Mouse (Mus musculus): ENCODE results near the gene Cdc42bpa. TPM values are rescaled to one million over a fixed set of nuclear protein-coding genes. Genes with fewer than 3 reads are reported as not detected.

Gene Cdc42bpa
- polyA plus RNA-seq, 1 experiment from 2014 or later: 29.5 TPM

DNA sequence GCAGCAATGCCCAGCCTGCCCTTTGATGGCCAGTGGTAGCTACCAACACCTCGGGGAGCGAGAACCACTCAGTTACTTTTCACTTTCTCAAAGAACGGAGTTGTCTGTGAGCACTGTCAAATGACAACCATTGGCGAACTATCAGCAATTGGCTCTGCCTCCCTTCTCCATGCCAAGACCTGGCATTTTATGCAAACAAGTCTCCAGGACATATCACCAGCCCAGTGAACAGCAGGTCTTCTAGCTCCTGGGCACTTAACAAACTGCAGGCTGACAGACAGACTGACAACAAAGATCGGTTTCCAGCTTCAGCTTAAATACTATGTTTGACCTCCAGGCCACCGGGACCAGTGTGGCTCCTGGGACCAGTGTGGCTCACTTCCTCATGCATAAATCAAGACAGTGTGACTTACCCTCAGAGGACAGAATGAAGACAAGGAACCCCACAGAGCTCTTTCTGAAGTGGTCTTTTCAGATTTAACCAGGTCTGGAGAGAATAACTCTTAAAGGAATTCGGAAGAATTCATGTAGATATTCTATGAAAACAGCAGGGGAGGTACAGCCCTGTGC lies 231.5 kb downstream of the Cdc42bpa start:
- H3K4me1 ChIP-seq (ENCODE audit: control insufficient read depth, insufficient read depth, low read length): peaks cover 6% of the 10 kb centered on the region
- no peak overlapping the region for H3K27ac ChIP-seq (replicated peaks; ENCODE audit: low read depth, low read length)
- ATAC-seq (ENCODE audit: low FRiP score, low TSS enrichment) (no peak), DNase-seq (no peak)
- no peak overlapping the region for H3K9ac ChIP-seq (replicated peaks; ENCODE audit: low read length)
- no peaks in the 10 kb centered on the region for H3K36me3 ChIP-seq (ENCODE audit: control insufficient read depth, insufficient read depth, low read length)
- WGBS: 66% methylated on average over 7 of the region's 7 CpGs
- no peak overlapping the region for H3K4me2 ChIP-seq (ENCODE audit: low read length)
- H3K27me3 ChIP-seq (ENCODE audit: control insufficient read depth, insufficient read depth, low read length): peaks cover 2% of the 10 kb centered on the region; the same call in 1 of the 2 replicates
- H3K4me3 ChIP-seq (replicated peaks; ENCODE audit: low read depth, low read length): no peak overlapping the region
- H3K9me3 ChIP-seq (ENCODE audit: control insufficient read depth, low read length): no peaks in the 10 kb centered on the region

DNA sequence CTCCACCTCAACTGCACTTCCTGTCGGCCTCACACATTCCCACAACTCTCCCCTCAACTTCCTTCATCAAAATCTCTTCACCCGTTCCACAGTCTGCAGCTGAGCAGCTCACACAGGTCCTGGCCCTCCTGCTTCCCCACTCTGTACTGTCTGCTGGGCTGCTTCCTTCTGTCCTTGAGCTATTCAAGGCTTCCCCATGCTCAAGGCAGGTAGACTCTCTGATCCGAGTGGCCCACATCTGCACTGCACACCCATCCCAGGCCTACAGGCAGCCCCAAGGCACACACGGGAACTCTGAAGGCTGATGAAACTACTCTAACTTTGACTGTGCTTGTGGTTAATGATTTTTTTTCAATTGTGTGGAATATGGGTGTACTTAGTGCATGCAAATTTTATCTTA lies 232.6 kb downstream of the Cdc42bpa start:
- Histone ChIP-seq H3K36me3 (ENCODE audit: control insufficient read depth, insufficient read depth, low read length) (no peaks in the 10 kb centered on the region), H3K9me3 (ENCODE audit: control insufficient read depth, low read length) (no peaks in the 10 kb centered on the region), H3K27ac (replicated peaks; ENCODE audit: low read depth, low read length) (no peak overlapping the region), H3K4me2 (ENCODE audit: low read length) (no peak overlapping the region), H3K4me1 (ENCODE audit: control insufficient read depth, insufficient read depth, low read length) (peaks cover 6% of the 10 kb centered on the region), H3K4me3 (replicated peaks; ENCODE audit: low read depth, low read length) (no peak overlapping the region), H3K9ac (replicated peaks; ENCODE audit: low read length) (no peak overlapping the region), H3K27me3 (ENCODE audit: control insufficient read depth, insufficient read depth, low read length) (peaks cover 2% of the 10 kb centered on the region; the same call in 1 of the 2 replicates)
- no peak for DNase-seq
- WGBS: 53% methylated on average over 4 of the region's 4 CpGs
- no peak for ATAC-seq (ENCODE audit: low FRiP score, low TSS enrichment)

DNA sequence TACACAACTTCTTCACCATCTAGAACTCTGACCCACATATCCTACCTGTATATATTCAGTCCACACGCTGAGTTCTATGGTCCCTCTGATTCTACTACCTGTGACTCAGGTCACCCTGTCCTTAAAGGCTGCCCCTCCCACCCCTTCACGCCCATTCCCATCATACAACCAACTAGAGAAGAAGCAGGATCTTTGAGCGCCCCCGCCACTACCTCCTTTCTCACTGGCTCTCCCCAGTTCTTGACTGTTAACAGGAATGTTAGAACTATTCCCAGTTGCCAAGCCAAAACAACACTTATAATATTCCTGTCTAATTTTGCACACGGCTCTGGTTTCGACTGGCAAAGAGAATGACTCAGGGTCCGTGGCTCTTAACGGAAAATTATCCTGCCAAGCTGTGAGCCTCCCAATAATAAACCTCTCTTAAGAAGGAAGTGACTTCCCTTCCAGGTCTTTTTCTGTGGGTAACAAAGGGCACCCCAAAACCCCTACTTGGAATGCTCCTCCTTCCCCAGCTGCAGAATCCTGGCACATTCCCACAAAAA lies 233.2 kb downstream of the Cdc42bpa start:
- H3K4me2 ChIP-seq (ENCODE audit: low read length): no peak overlapping the region
- H3K4me3 ChIP-seq (replicated peaks; ENCODE audit: low read depth, low read length): no peak overlapping the region
- H3K9me3 ChIP-seq (ENCODE audit: control insufficient read depth, low read length): no peaks in the 10 kb centered on the region
- ATAC-seq (ENCODE audit: low FRiP score, low TSS enrichment) (no peak), DNase-seq (no peak)
- no peak overlapping the region for H3K9ac ChIP-seq (replicated peaks; ENCODE audit: low read length)
- no peak overlapping the region for H3K27ac ChIP-seq (replicated peaks; ENCODE audit: low read depth, low read length)
- WGBS: 84% methylated on average over 8 of the region's 8 CpGs
- H3K27me3 ChIP-seq (ENCODE audit: control insufficient read depth, insufficient read depth, low read length): peaks cover 2% of the 10 kb centered on the region; the same call in 1 of the 2 replicates
- no peaks in the 10 kb centered on the region for H3K36me3 ChIP-seq (ENCODE audit: control insufficient read depth, insufficient read depth, low read length)
- peaks cover 6% of the 10 kb centered on the region for H3K4me1 ChIP-seq (ENCODE audit: control insufficient read depth, insufficient read depth, low read length)

DNA sequence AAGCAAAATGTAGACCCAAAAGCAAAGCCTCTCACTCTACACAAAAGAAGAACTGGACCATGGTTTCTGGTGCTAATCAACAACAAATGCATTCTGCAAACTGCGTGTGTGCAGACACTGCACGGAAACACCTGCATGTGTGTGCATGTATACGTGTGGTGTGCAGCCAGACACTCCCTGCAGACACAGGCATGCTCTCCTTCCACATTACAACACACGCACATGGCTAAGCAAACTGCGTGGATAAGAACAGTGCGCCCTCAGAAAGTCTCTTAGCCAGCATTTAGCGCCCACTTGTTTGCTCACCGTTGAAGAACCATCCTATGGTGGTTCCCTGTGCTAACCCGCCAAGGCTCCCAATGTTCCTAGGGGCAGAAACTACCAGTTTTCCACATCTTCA lies 233.8 kb downstream of the Cdc42bpa start:
- Histone ChIP-seq H3K9me3 (ENCODE audit: control insufficient read depth, low read length) (no peaks in the 10 kb centered on the region), H3K36me3 (ENCODE audit: control insufficient read depth, insufficient read depth, low read length) (no peaks in the 10 kb centered on the region), H3K27me3 (ENCODE audit: control insufficient read depth, insufficient read depth, low read length) (peaks cover 2% of the 10 kb centered on the region; the same call in 1 of the 2 replicates), H3K4me1 (ENCODE audit: control insufficient read depth, insufficient read depth, low read length) (peaks cover 6% of the 10 kb centered on the region), H3K4me2 (ENCODE audit: low read length) (no peak overlapping the region), H3K27ac (replicated peaks; ENCODE audit: low read depth, low read length) (no peak overlapping the region), H3K4me3 (replicated peaks; ENCODE audit: low read depth, low read length) (no peak overlapping the region), H3K9ac (replicated peaks; ENCODE audit: low read length) (no peak overlapping the region)
- WGBS: 92% methylated on average over 9 of the region's 9 CpGs
- ATAC-seq (ENCODE audit: low FRiP score, low TSS enrichment) (no peak), DNase-seq (no peak)

DNA sequence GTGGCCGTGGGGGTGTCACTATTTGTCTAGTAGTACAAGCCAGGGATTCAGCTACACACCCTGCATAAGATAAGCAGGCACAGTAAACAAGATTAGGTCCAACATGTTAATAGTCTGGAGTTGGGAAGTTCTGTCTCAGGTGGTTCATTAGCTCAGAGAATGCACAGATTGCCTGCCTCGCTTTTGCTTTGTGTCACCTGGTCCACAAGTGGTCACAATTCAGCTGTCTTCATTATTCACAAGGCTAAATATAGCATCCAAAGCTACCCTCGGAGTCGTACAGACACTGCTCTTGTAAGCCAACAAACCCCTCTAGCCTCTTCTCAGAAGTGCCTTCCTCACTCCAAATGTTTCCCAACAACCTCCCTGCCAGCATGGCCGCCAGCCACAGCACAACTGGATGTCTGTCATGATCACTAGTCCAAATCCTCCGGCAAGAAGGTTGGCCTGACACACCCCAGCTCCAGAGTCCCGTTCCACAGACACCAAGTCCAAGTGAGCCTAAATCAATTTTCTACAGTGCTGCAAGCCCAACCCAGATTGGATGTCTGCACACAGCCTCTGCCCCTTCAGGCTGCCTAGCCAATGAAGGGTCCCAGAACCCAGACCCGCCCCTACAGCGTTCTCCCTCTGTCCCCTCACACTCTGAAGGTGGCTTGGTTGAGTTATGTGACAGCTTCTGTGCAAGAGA lies 234.7 kb downstream of the Cdc42bpa start:
- ATAC-seq (ENCODE audit: low FRiP score, low TSS enrichment) (no peak), DNase-seq (peak; percentile 13)
- Histone ChIP-seq H3K27ac (replicated peaks; ENCODE audit: low read depth, low read length) (no peak overlapping the region), H3K9ac (replicated peaks; ENCODE audit: low read length) (peak overlapping the region; percentile 36; the same call in 1 of the 2 replicates), H3K36me3 (ENCODE audit: control insufficient read depth, insufficient read depth, low read length) (no peaks in the 10 kb centered on the region), H3K27me3 (ENCODE audit: control insufficient read depth, insufficient read depth, low read length) (peaks cover 2% of the 10 kb centered on the region; the same call in 1 of the 2 replicates), H3K4me2 (ENCODE audit: low read length) (peak overlapping the region; percentile 94), H3K9me3 (ENCODE audit: control insufficient read depth, low read length) (no peaks in the 10 kb centered on the region), H3K4me3 (replicated peaks; ENCODE audit: low read depth, low read length) (peak overlapping the region; percentile 58), H3K4me1 (ENCODE audit: control insufficient read depth, insufficient read depth, low read length) (peaks cover 6% of the 10 kb centered on the region)
- WGBS: 28% methylated on average over 9 of the region's 9 CpGs

DNA sequence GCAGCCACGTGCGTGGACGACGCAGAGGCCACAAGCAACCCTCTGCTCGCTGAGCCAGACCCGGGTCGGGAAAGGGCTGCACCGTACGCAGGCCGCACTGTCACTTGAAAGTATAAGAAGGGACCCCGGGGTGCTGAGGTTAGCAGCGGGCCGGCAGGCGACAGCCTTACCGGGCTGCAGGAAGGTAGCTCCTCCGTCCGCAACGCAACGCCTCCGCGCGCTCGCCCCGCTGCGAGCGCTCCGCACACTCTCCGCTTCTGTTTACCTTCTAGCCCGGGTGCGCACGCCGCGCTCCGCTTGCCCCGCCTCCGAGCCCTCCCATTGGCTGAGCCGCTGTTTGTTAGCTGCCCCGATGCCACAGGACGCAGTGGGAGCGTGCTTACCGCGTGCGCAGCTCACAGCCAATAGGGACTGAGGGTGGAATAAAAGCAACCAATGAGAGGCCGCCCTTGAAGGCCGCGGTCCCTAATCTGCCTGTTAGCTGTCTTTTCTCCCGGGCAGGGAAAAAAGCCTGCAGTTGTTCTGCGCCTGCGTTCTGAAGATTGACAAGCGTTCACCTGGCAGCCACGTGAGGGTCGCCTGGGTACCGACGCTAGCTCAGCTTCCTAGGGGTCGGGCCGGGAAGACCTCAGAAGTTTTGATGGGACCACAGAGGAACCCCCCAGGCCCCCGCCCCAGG lies 235.6 kb downstream of the Cdc42bpa start:
- Histone ChIP-seq H3K36me3 (ENCODE audit: control insufficient read depth, insufficient read depth, low read length) (no peaks in the 10 kb centered on the region), H3K4me1 (ENCODE audit: control insufficient read depth, insufficient read depth, low read length) (peaks cover 6% of the 10 kb centered on the region), H3K9ac (replicated peaks; ENCODE audit: low read length) (peak overlapping the region; percentile 36; the same call in 1 of the 2 replicates), H3K4me3 (replicated peaks; ENCODE audit: low read depth, low read length) (peak overlapping the region; percentile 58), H3K4me2 (ENCODE audit: low read length) (peak overlapping the region; percentile 94), H3K27me3 (ENCODE audit: control insufficient read depth, insufficient read depth, low read length) (peaks cover 2% of the 10 kb centered on the region; the same call in 1 of the 2 replicates), H3K27ac (replicated peaks; ENCODE audit: low read depth, low read length) (no peak overlapping the region), H3K9me3 (ENCODE audit: control insufficient read depth, low read length) (no peaks in the 10 kb centered on the region)
- ATAC-seq (ENCODE audit: low FRiP score, low TSS enrichment): peak; percentile 100
- peak; percentile 98 for DNase-seq
- under 1% methylated on average over 57 of the region's 57 CpGs for WGBS

DNA sequence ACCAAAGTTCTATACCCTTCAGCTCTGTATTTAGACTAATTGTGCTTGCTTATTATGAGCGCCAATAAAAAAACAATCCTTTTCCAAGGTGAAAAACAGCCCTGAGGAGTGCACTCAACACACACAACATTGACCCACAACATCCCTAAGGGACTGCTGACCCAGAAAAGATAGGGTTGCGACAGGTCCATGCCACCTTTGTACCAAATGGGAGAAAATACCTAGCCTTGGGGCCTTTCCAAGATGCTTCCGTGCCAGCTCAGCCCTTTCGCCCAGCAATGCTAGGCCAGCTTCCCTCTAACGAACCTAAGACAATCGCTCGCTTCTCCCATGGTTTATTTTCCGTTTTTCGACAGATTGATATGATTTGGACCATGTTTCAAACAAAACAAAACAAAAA lies 236.2 kb downstream of the Cdc42bpa start:
- Histone ChIP-seq H3K9me3 (ENCODE audit: control insufficient read depth, low read length) (no peaks in the 10 kb centered on the region), H3K27me3 (ENCODE audit: control insufficient read depth, insufficient read depth, low read length) (peaks cover 2% of the 10 kb centered on the region; the same call in 1 of the 2 replicates), H3K4me2 (ENCODE audit: low read length) (peak overlapping the region; percentile 94), H3K36me3 (ENCODE audit: control insufficient read depth, insufficient read depth, low read length) (no peaks in the 10 kb centered on the region), H3K4me1 (ENCODE audit: control insufficient read depth, insufficient read depth, low read length) (peaks cover 6% of the 10 kb centered on the region), H3K27ac (replicated peaks; ENCODE audit: low read depth, low read length) (no peak overlapping the region), H3K4me3 (replicated peaks; ENCODE audit: low read depth, low read length) (peak overlapping the region; percentile 58), H3K9ac (replicated peaks; ENCODE audit: low read length) (no peak overlapping the region)
- WGBS: 92% methylated on average over 9 of the region's 9 CpGs
- ATAC-seq (ENCODE audit: low FRiP score, low TSS enrichment) (no peak), DNase-seq (no peak)

DNA sequence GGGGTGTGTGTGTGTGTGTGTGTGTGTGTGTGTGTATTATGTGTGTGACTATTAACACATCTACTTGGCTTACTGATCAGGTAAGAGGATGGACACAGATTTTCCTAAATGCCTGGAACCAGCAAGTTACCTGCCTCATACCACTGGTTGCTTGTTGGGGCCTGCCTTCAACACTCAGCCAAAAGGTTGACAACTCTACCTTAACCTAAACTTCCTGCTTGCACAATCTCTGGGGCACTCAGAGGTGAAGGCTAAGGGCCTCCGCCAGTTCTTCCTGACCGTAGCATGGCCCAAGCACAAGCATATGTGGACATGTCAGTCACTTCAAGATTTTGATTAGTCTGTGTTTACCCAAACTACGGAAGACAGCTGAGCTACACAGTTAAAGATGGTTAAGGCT lies 237.7 kb downstream of the Cdc42bpa start:
- H3K4me1 ChIP-seq (ENCODE audit: control insufficient read depth, insufficient read depth, low read length): peaks cover 6% of the 10 kb centered on the region
- H3K9me3 ChIP-seq (ENCODE audit: control insufficient read depth, low read length): no peaks in the 10 kb centered on the region
- H3K9ac ChIP-seq (replicated peaks; ENCODE audit: low read length): no peak overlapping the region
- no peak overlapping the region for H3K4me3 ChIP-seq (replicated peaks; ENCODE audit: low read depth, low read length)
- 92% methylated on average over 3 of the region's 3 CpGs for WGBS
- peaks cover 2% of the 10 kb centered on the region; the same call in 1 of the 2 replicates for H3K27me3 ChIP-seq (ENCODE audit: control insufficient read depth, insufficient read depth, low read length)
- H3K27ac ChIP-seq (replicated peaks; ENCODE audit: low read depth, low read length): no peak overlapping the region
- DNase-seq (no peak), ATAC-seq (ENCODE audit: low FRiP score, low TSS enrichment) (no peak)
- H3K4me2 ChIP-seq (ENCODE audit: low read length): no peak overlapping the region
- no peaks in the 10 kb centered on the region for H3K36me3 ChIP-seq (ENCODE audit: control insufficient read depth, insufficient read depth, low read length)
